ENCODE assay signal across 22 mouse cellular contexts in the genomic region with DNA sequence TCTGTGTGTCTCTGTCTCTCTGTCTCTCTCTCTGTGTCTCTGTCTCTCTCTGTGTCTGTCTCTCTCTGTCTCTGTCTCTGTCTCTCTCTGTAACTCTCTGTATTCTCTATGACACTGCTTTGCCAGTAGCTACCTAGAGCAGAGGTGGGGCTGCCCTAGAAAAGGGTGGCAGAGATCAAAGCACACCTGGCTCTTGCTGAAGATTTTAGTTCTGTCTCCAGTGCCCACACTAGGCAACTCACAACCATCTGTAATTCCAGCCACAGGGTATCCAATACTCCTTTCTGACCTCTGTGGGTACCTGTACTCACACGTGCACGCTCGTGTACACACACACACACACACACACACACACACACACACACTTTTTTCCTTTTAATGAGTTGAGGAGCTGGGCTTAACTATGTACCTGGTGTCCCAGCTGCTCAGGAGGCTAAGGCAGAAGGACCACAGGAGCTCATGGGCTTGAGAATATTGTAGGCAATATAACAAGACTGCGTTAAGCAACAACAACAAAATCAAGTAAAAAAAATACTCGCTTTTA. TPM values are rescaled to one million over a fixed set of nuclear protein-coding genes. Genes with fewer than 3 reads are reported as not detected.
DNase-seq lines count a peak whose midpoint lies in the region; ATAC-seq and TF ChIP-seq lines count a peak whose summit lies in the region.
"Had no signal": no experiment of that assay in that cellular context is flagged by ENCODE, and none has a peak within 500 bp of the region (broad histone marks: within the 10 kb centered on the region; RNA-seq: fewer than 3 reads in every experiment).

No protein-coding gene starts in this region.

- no peak for TF ChIP-seq EP300 in liver, postnatal 0 days (IDR thresholded peaks at IDR 0.05; ENCODE audit: low read depth)

- 73% methylated on average over 5 of the region's 5 CpGs for WGBS in liver, postnatal 0 days (ENCODE audit: insufficient replicate concordance)
- 74% methylated on average over 5 of the region's 5 CpGs for WGBS in liver, embryonic 11.5 days
- 84% methylated on average over 5 of the region's 5 CpGs for WGBS in bone marrow, adult 2 months
- WGBS in forebrain, embryonic 13.5 days, result 97% methylated on average over 5 of the region's 5 CpGs
- WGBS in kidney, embryonic 15.5 days, result 82% methylated on average over 5 of the region's 5 CpGs

- H3K36me3 ChIP-seq in liver, postnatal 0 days (replicated peaks; ENCODE audit: insufficient read depth, low read length), result no peaks in the 10 kb centered on the region
- no peaks in the 10 kb centered on the region for H3K36me3 ChIP-seq in liver, embryonic 11.5 days (ENCODE audit: control insufficient read depth, insufficient read depth, low read length)
- H3K36me3 ChIP-seq in forebrain, embryonic 13.5 days (ENCODE audit: poor library complexity, severe bottlenecking), result no peaks in the 10 kb centered on the region
- no peaks in the 10 kb centered on the region for H3K36me3 ChIP-seq in kidney, embryonic 15.5 days
- H3K36me3 ChIP-seq: embryonic facial prominence, embryonic 10.5 days; heart, embryonic 12.5 days; hindbrain, embryonic 10.5 days had no signal

- ATAC-seq in liver, postnatal 0 days, result no peak
- ATAC-seq in liver, embryonic 11.5 days (replicated peaks; ENCODE audit: low FRiP score), result no peak
- ATAC-seq in forebrain, embryonic 13.5 days, result no peak
- no peak for ATAC-seq in kidney, embryonic 15.5 days (replicated peaks; ENCODE audit: low FRiP score)
- ATAC-seq: activated CD4-positive, CD25-positive, alpha-beta regulatory T cell, adult 4 months; forebrain, embryonic 14.5 days; Patski had no signal

- H3K4me2 ChIP-seq in liver, postnatal 0 days (ENCODE audit: low read depth, low read length), result no peak overlapping the region
- H3K4me2 ChIP-seq in liver, embryonic 11.5 days, result no peak overlapping the region
- H3K4me2 ChIP-seq in forebrain, embryonic 13.5 days, result no peak overlapping the region
- H3K4me2 ChIP-seq in kidney, embryonic 15.5 days, result no peak overlapping the region
- H3K4me2 ChIP-seq: heart, embryonic 12.5 days; hindbrain, embryonic 14.5 days had no signal

- H3K27ac ChIP-seq in liver, postnatal 0 days (ENCODE audit: low read depth), result 0 out of 2 replicates have a peak overlapping the region, but pooled peaks have one; percentile 50
- no peak overlapping the region for H3K27ac ChIP-seq in liver, embryonic 11.5 days (ENCODE audit: low read depth, low read length)
- H3K27ac ChIP-seq in bone marrow, adult 2 months (ENCODE audit: control insufficient read depth, insufficient read depth, low read depth, low read length, poor library complexity), result peak overlapping the region; percentile 63; the same call in 1 of the 2 replicates
- H3K27ac ChIP-seq in forebrain, embryonic 13.5 days, result no peak overlapping the region
- no peak overlapping the region for H3K27ac ChIP-seq in kidney, embryonic 15.5 days
- no peak overlapping the region for H3K27ac ChIP-seq in gastrocnemius, adult 2 months
- H3K27ac ChIP-seq: embryonic facial prominence, embryonic 10.5 days; heart, adult 2 months; hindbrain, embryonic 10.5 days; hindbrain, embryonic 14.5 days had no signal

- intact Hi-C loops in gastrocnemius, adult 2 months (cut with DNase I), result no loop called here

- TF ChIP-seq POLR2A in bone marrow, adult 2 months (IDR thresholded peaks at IDR 0.05; ENCODE audit: borderline replicate concordance, control insufficient read depth, low read depth, low read length), result no peak

- H3K4me1 ChIP-seq in liver, postnatal 0 days (ENCODE audit: insufficient read depth), result peaks cover 2% of the 10 kb centered on the region; the same call in 1 of the 2 replicates
- no peaks in the 10 kb centered on the region for H3K4me1 ChIP-seq in liver, embryonic 11.5 days (replicated peaks; ENCODE audit: control insufficient read depth, insufficient read depth, low read length)
- peaks cover 4% of the 10 kb centered on the region; the same call in 1 of the 2 replicates for H3K4me1 ChIP-seq in bone marrow, adult 2 months (ENCODE audit: control insufficient read depth, insufficient read depth, low read length)
- H3K4me1 ChIP-seq in forebrain, embryonic 13.5 days, result peaks cover 10% of the 10 kb centered on the region; the same call in 1 of the 2 replicates
- peaks cover 41% of the 10 kb centered on the region for H3K4me1 ChIP-seq in kidney, embryonic 15.5 days

- H3K9me3 ChIP-seq in liver, postnatal 0 days (ENCODE audit: low read length), result no peaks in the 10 kb centered on the region
- no peaks in the 10 kb centered on the region for H3K9me3 ChIP-seq in liver, embryonic 11.5 days (ENCODE audit: control insufficient read depth, low read length)
- no peaks in the 10 kb centered on the region for H3K9me3 ChIP-seq in forebrain, embryonic 13.5 days (replicated peaks)
- no peaks in the 10 kb centered on the region for H3K9me3 ChIP-seq in kidney, embryonic 15.5 days (replicated peaks)
- H3K9me3 ChIP-seq: embryonic facial prominence, embryonic 10.5 days; heart, embryonic 12.5 days; hindbrain, embryonic 10.5 days had no signal

- H3K9ac ChIP-seq in liver, postnatal 0 days (replicated peaks), result no peak overlapping the region
- no peak overlapping the region for H3K9ac ChIP-seq in liver, embryonic 11.5 days (ENCODE audit: low read depth, low read length)
- no peak overlapping the region for H3K9ac ChIP-seq in forebrain, embryonic 13.5 days
- H3K9ac ChIP-seq in kidney, embryonic 15.5 days, result no peak overlapping the region
- H3K9ac ChIP-seq: heart, embryonic 12.5 days; hindbrain, embryonic 14.5 days had no signal

- TF ChIP-seq CTCF in liver, postnatal 0 days (IDR thresholded peaks at IDR 0.05; ENCODE audit: low read depth), result no peak
- TF ChIP-seq CTCF in bone marrow, adult 2 months (IDR thresholded peaks at IDR 0.05; ENCODE audit: control insufficient read depth, insufficient read depth, low read length), result no peak
- no peak for TF ChIP-seq CTCF in gastrocnemius, adult 2 months (IDR thresholded peaks at IDR 0.05)

- H3K27me3 ChIP-seq in liver, postnatal 0 days (ENCODE audit: insufficient read depth, low read length), result no peaks in the 10 kb centered on the region
- no peaks in the 10 kb centered on the region; the same call in 1 of the 2 replicates for H3K27me3 ChIP-seq in liver, embryonic 11.5 days (replicated peaks; ENCODE audit: control insufficient read depth, insufficient read depth, low read length)
- peaks cover 66% of the 10 kb centered on the region for H3K27me3 ChIP-seq in forebrain, embryonic 13.5 days
- no peaks in the 10 kb centered on the region for H3K27me3 ChIP-seq in kidney, embryonic 15.5 days
- H3K27me3 ChIP-seq: heart, embryonic 12.5 days had no signal

- no peak for DNase-seq in liver, postnatal 0 days
- DNase-seq in liver, embryonic 11.5 days (ENCODE audit: low spot score), result no peak
- peak; percentile 77 for DNase-seq in thymus, postnatal 0 days (ENCODE audit: low spot score)
- peak; percentile 49 to 74 for DNase-seq in thymus, postnatal 36 days
- DNase-seq in gastrocnemius, adult 2 months, result no peak
- DNase-seq: adrenal gland, postnatal 25 days; cerebellum, adult 2 months; cerebellum, postnatal 10 days; gastrocnemius, postnatal 14 days; heart, adult 2 months had no signal

- H3K4me3 ChIP-seq in liver, postnatal 0 days (ENCODE audit: low read depth, low read length), result no peak overlapping the region
- no peak overlapping the region for H3K4me3 ChIP-seq in liver, embryonic 11.5 days (ENCODE audit: low read depth, low read length)
- no peak overlapping the region for H3K4me3 ChIP-seq in bone marrow, adult 2 months (replicated peaks; ENCODE audit: control insufficient read depth, low read depth, low read length)
- H3K4me3 ChIP-seq in forebrain, embryonic 13.5 days, result no peak overlapping the region
- no peak overlapping the region for H3K4me3 ChIP-seq in kidney, embryonic 15.5 days (replicated peaks)
- no peak overlapping the region for H3K4me3 ChIP-seq in gastrocnemius, adult 2 months
- H3K4me3 ChIP-seq: embryonic facial prominence, embryonic 10.5 days; heart, adult 2 months; heart, embryonic 12.5 days; hindbrain, embryonic 10.5 days had no signal

RNA-seq across cellular contexts. Expression of gene Grb7, which starts 49.1 kb away (rescaled TPM):
- polyA plus RNA-seq in liver, postnatal 0 days (2015; fragmentation: Nextera tagmentation; extraction: Ambion mirVana), result 31.4 and 37.2 TPM in 2 replicates
- polyA plus RNA-seq in liver, embryonic 11.5 days (2014; fragmentation: Nextera tagmentation; extraction: Ambion mirVana), result 33.2 and 34.1 TPM in 2 replicates
- polyA plus RNA-seq in bone marrow, adult 2 months (2011; ENCODE audit: insufficient read depth, insufficient read length, low replicate concordance, missing spikeins), result 0.85 TPM in 1 of 2 replicates, not detected in the other
- 3.7 and 4.5 TPM in 2 replicates for polyA plus RNA-seq in thymus, postnatal 0 days (2015; fragmentation: Nextera tagmentation; extraction: Ambion mirVana)
- 0.21 and 0.35 TPM in 2 replicates for polyA plus RNA-seq in forebrain, embryonic 13.5 days (2015; fragmentation: Nextera tagmentation; extraction: Ambion mirVana)
- 68.8 and 69.8 TPM in 2 replicates for polyA plus RNA-seq in kidney, embryonic 15.5 days (2015; fragmentation: Nextera tagmentation; extraction: Ambion mirVana)
- total RNA-seq in gastrocnemius, adult 2 months (2021), result not detected
- total RNA-seq: adrenal gland, postnatal 25 days; gastrocnemius, postnatal 14 days; heart, postnatal 25 days had no signal

RNA-seq across cellular contexts. Expression of gene Ikzf3, which starts 50.6 kb away (rescaled TPM):
- polyA plus RNA-seq in liver, postnatal 0 days (2015; fragmentation: Nextera tagmentation; extraction: Ambion mirVana), result 1.2 and 1.3 TPM in 2 replicates
- 0.04 and 0.32 TPM in 2 replicates for polyA plus RNA-seq in liver, embryonic 11.5 days (2014; fragmentation: Nextera tagmentation; extraction: Ambion mirVana)
- polyA plus RNA-seq in bone marrow, adult 2 months (2011; ENCODE audit: insufficient read depth, insufficient read length, low replicate concordance, missing spikeins), result 13.3 and 41.7 TPM in 2 replicates
- 42.6 and 59.5 TPM in 2 replicates for polyA plus RNA-seq in thymus, postnatal 0 days (2015; fragmentation: Nextera tagmentation; extraction: Ambion mirVana)
- not detected in 2 replicates for polyA plus RNA-seq in forebrain, embryonic 13.5 days (2015; fragmentation: Nextera tagmentation; extraction: Ambion mirVana)
- polyA plus RNA-seq in kidney, embryonic 15.5 days (2015; fragmentation: Nextera tagmentation; extraction: Ambion mirVana), result 0.43 and 0.44 TPM in 2 replicates
- under 1 TPM in 1 of 2 experiments, not detected in 1; 0.22 TPM for total RNA-seq in gastrocnemius, adult 2 months (2021)
- polyA plus RNA-seq: forebrain, embryonic 14.5 days; Patski had no signal

RNA-seq across cellular contexts. Expression of gene Zpbp2, which starts 55.6 kb away (rescaled TPM):
- 0.65 and 1.1 TPM in 2 replicates for polyA plus RNA-seq in liver, postnatal 0 days (2015; fragmentation: Nextera tagmentation; extraction: Ambion mirVana)
- polyA plus RNA-seq in liver, embryonic 11.5 days (2014; fragmentation: Nextera tagmentation; extraction: Ambion mirVana), result 0.40 and 0.42 TPM in 2 replicates
- polyA plus RNA-seq in bone marrow, adult 2 months (2011; ENCODE audit: insufficient read depth, insufficient read length, low replicate concordance, missing spikeins), result 2.2 and 6.5 TPM in 2 replicates
- 2.3 and 2.4 TPM in 2 replicates for polyA plus RNA-seq in thymus, postnatal 0 days (2015; fragmentation: Nextera tagmentation; extraction: Ambion mirVana)
- polyA plus RNA-seq in forebrain, embryonic 13.5 days (2015; fragmentation: Nextera tagmentation; extraction: Ambion mirVana), result not detected in 2 replicates
- 0.12 and 0.27 TPM in 2 replicates for polyA plus RNA-seq in kidney, embryonic 15.5 days (2015; fragmentation: Nextera tagmentation; extraction: Ambion mirVana)
- total RNA-seq in gastrocnemius, adult 2 months (2021), result not detected
- total RNA-seq: gastrocnemius, postnatal 14 days; heart, adult 2 months; heart, postnatal 25 days had no signal
- polyA plus RNA-seq: embryonic facial prominence, embryonic 14.5 days; forebrain, embryonic 14.5 days; heart, adult 2 months; hindbrain, embryonic 14.5 days had no signal

RNA-seq across cellular contexts. Expression of gene Mien1, which starts 56.5 kb away (rescaled TPM):
- 83.8 and 89.4 TPM in 2 replicates for polyA plus RNA-seq in liver, postnatal 0 days (2015; fragmentation: Nextera tagmentation; extraction: Ambion mirVana)
- polyA plus RNA-seq in liver, embryonic 11.5 days (2014; fragmentation: Nextera tagmentation; extraction: Ambion mirVana), result 99.4 and 100 TPM in 2 replicates
- polyA plus RNA-seq in bone marrow, adult 2 months (2011; ENCODE audit: insufficient read depth, insufficient read length, low replicate concordance, missing spikeins), result 25.3 and 33.9 TPM in 2 replicates
- 227 and 241 TPM in 2 replicates for polyA plus RNA-seq in thymus, postnatal 0 days (2015; fragmentation: Nextera tagmentation; extraction: Ambion mirVana)
- 208 and 237 TPM in 2 replicates for polyA plus RNA-seq in forebrain, embryonic 13.5 days (2015; fragmentation: Nextera tagmentation; extraction: Ambion mirVana)
- 101 and 106 TPM in 2 replicates for polyA plus RNA-seq in kidney, embryonic 15.5 days (2015; fragmentation: Nextera tagmentation; extraction: Ambion mirVana)
- 10 to 100 TPM; 30.3 to 37.4 TPM for total RNA-seq in gastrocnemius, adult 2 months (2021)

Comparison
In these comparisons a context has a peak if more than half of its experiments do, and no peak if none do; other contexts are left out.
1. H3K27ac ChIP-seq: peak in liver, postnatal 0 days (single experiment) and bone marrow, adult 2 months (single experiment); none in liver, embryonic 11.5 days (single experiment), forebrain, embryonic 13.5 days (single experiment), kidney, embryonic 15.5 days (single experiment) and gastrocnemius, adult 2 months (single experiment).
2. DNase-seq: peak in thymus, postnatal 0 days (single experiment) and thymus, postnatal 36 days (2 of 2); none in liver, postnatal 0 days (single experiment), liver, embryonic 11.5 days (single experiment) and gastrocnemius, adult 2 months (single experiment).